Mouse (Mus musculus) left cerebral cortex, adult 11 months (tissue): ENCODE measurements around the gene Tspan9.

ENCODE experiments used
- DNase-seq: peaks from one replicate; pipeline ENCODE4 v3.0.0; 2022; ENCODE audit warnings: low spot score

The Tspan9 gene

DNA sequence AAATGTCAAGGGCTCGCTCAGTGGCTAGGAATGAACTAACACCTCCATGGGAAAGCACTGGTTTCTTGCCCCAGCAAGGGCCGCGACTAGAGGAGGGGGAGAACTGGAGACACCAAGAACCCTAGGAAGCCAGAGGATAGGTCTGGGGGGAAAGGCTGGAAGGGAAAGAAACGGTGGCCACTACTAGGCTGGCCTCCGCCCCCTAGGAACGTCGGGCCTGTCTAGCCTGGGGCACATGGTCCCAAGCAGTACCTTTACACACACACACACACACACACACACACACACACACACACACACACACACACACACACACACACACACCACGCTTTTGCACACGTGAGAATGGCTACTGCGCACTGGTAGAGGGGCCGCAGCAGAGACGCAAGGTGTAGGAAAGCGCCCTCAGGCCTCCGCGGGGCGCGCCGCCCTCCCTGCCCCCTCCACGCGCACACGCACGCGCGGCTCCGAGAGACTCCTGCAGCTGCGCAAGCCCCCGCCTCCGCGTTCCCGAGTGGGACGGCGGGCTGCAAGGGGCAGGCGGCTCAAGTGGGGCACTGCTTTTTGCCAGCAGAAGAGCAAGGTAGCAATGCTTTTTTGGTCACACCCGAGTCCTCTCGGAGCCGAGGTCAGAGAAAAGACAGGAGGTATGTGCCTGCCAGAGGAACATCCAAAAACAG is 108.0 kb downstream of the Tspan9 start:
- DNase-seq, result peak; percentile 63

DNA sequence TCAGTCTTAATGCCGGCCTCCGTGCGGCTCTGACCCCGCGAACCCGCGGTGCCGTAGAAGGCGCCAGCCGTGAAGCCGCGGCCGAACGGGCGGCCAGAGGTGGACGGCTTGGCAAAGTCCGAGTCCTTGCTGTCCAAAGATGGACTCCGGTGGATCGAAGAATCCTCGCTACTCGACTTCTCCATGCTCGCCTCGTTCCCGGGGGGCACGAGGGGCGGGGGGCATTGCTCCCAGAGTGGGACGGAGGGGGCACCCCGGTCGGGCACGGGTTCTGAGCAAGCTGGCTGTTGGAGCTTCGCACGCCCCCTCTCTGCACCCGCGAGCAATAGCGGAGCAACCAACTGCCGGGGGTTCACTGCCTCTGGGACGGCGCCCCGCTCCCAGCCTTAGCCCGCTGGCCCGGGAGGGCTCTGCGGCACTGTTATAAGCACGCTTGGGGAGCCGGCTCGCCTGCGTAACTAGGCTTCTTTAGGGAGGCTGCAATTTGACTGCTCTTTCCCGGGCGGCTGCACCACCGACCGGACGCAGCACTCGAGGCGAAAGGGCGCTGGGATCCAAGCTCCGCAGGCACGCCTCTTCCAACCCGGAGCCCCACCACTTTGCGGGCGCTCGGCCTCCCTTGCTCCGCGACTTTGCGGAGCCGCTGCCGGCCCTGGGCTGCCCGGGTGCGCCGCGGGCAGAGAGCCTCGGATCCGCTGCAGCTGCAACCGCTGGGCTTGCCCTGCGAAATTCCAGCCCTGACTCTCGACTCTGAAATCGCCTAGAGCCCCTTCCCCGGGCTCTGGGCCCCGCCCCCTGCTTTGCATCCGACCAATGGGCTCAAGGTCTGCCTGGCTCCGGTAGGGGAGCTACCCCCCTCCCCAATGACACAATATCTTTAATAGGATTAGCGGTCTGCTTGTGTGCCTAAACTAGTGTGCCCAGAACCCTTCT is 108.8 kb downstream of the Tspan9 start:
- no peak for DNase-seq

- DNase-seq, result no peak
Observed at GRCm38 (mm10) chr6:128033868-128034250, 109.5 kb downstream of the Tspan9 start.

- DNase-seq, result no peak
Observed at GRCm38 (mm10) chr6:128033172-128033867, 110.1 kb downstream of the Tspan9 start.

DNA sequence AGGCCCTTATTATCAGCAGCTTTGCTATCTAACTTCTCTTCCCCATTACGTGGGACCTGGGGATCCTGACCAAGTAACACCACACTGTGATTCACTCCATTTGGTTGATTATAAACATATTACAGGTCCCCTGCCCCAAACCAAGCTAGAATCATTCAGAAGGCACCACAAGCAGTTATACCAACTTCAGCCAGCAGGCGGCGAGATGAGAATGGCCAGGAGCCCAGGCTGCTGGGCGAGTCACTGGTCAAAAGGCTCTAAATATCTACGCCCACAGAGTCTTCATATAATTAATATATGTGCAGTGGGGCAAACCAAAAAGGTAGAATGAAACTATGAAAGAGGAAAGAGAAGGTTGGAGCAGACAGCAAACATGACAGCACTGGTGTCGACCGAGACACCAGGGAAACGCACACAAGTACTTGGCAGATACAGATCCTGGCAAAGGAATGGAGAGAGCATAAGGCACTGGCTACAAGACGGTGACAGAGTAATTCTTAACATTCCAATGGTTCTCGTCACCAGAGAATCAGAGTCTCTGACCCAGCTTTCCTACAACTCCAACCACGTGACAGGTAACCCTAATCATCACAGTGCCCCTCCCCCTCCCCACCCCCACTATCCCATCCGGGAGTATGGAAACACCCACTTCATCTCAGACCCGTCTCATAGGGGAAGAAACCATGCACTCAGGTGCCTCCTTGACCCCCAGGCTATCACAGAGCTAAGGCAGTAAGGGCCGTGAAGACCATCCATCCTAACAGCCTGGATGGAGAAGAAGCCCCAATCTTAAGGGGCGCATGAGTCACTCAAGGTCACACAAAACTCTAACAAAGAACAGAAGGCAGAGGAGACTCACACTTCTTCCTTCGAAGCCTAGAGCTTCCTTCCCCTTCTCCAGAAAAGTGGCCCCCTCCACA is 110.9 kb downstream of the Tspan9 start:
- DNase-seq, result peak; percentile 47

DNA sequence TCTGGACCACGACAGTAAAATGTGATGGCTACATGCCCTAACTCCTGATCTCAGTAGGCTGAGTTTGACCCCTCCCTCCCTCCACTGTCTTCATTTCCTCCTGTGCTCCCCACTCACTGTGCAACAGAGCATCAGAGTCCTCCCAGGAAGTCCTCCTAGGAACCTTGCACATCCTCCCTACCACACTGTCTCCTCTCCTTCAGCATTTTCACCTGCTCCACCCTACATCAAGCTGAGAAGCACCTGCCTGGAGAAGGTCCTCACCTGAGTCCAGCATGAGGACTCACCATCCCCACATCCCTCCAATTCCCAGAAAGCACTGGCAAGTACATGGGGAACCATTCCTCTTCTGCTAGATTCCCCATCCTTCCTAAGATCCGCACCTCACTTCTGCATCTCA is 111.8 kb downstream of the Tspan9 start:
- no peak for DNase-seq

DNA sequence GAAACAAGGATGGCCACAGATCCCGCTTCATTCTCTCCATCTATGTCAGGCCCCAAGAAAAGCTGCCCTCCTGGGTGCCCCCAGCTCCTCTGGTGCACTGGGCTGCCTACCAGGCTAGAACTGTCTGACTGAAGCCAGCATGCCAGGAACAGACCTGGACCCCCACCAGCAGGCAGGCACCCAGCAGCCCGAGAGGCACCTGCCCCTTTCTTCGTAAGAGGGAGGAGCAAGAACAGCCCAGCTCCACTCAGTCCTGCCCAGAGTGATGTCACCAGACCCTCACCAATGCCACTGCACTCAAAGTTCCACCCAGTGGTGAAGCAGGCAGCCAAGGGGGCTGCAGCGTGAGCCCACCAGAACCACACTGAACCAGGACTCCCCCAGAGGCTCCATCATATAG is 112.3 kb downstream of the Tspan9 start:
- DNase-seq, result no peak

GRCm38 (mm10) chr6:128030475-128030874 is 112.9 kb downstream of the Tspan9 start:
- no peak for DNase-seq

- no peak for DNase-seq
Observed at GRCm38 (mm10) chr6:128029517-128030348, 113.7 kb downstream of the Tspan9 start.

- DNase-seq, result no peak
Observed at GRCm38 (mm10) chr6:128028116-128028940, 115.1 kb downstream of the Tspan9 start.

DNA sequence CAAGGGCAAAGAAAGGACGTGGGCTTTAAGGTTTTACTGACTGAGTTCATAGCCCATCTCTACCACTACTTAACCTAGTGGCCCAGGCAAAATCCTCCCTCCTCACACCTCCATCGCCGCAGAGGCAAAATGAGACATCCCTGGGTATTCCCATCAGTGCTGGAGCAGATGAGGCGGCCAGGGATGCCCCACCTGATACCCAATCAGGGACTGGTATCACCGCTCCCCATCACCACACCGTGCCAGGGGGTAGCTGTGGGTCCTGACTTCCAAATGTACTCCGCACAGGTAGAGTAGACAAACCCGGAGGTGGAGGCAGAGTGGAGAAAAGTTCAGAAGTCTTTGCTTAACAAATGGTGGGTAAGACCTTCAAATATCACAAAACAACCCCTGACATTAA is 117.4 kb downstream of the Tspan9 start:
- no peak for DNase-seq

DNA sequence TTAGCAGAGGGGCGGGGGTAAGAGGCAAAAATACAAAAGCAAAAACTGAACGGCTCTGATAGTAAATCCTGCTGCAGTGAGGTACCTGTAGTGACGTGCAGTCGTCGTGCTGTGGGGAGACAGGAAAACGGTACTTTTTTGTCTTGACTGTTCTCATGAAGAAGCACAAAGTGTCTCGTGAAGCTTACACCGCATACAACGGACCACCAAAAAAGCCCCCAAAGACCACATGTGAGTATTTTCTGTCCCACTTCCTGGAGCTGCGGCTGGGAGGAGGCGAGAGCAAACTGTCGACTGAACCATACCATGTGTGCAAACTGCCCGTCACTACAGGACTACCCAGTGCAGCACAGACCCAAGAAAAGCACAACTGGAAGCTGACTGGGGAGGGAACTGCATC is 117.8 kb downstream of the Tspan9 start:
- no peak for DNase-seq

- no peak for DNase-seq
Observed at GRCm38 (mm10) chr6:128022207-128022606, 121.2 kb downstream of the Tspan9 start.

- no peak for DNase-seq
Observed at GRCm38 (mm10) chr6:128021931-128022202, 121.5 kb downstream of the Tspan9 start.

DNA sequence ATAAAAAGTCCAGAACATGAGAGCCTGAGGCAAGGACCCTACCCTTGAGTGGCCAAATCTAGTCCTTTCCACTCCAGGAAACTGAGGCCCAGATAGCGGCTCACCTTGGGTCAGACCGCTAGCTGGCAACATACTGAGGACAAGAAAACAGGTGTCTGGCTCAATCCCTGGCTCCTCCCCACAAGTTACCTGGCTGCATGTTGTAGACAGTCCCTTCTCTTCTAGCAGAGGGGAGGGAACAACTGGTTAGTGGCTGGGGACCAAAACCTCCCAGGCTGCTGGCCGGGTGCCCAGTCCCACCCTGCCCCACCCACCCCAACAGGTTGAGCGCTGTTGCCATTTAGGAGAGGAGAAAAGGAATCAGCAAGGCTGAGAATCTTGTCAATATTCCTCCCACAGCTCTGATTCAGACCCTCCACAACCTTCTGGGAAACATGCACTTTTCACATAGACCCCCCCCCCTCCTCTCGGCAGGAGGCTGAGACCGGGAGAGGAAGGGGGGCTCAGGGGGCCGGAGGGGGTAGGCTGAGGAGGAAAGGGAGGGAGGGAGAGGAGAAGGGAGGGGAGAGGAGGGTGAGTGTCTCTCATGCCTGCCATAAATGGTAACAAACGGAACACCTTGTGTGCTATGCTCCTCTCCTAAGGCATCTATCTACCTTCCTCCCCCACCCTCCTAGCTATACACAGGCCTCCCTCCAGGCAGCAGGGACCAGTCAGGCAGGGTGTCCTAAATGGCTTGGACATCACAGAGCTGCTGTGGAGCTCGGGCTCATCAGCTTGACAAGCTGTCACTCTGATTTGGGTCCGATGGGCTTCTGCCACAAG is 122.1 kb downstream of the Tspan9 start:
- DNase-seq, result no peak

- DNase-seq, result no peak
Observed at GRCm38 (mm10) chr6:128020521-128021057, 122.8 kb downstream of the Tspan9 start.

- DNase-seq, result no peak
Observed at GRCm38 (mm10) chr6:128020053-128020452, 123.3 kb downstream of the Tspan9 start.

GRCm38 (mm10) chr6:128019119-128019518 is 124.3 kb downstream of the Tspan9 start:
- DNase-seq, result no peak

DNA sequence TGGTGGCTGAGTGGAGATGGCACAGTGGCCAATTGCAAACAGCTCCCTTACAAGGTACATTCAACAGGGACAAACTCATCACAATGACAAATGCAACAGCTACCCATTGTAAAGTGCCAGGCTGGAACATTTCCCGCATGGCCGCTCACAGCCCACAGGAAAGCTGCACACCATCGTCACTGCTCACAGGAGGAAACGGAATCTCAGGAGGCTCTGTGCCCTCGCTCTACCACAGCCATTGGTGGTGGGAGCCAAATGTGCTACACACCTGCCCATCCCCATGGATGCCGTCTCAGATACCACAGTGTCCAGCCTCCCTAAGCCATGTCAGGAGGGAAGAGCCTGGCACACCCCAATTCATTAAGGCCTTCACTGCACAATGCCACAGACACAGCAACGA is 128.1 kb downstream of the Tspan9 start:
- no peak for DNase-seq
